Mouse (Mus musculus) right cerebral cortex, postnatal 10 days (tissue): ENCODE measurements around the gene Nrip2.

Experiments used
- DNase-seq, 2 experiments: peaks; one replicate each; pipeline ENCODE4 v3.0.0; 2021; ENCODE audit warnings: low spot score in 2 of 2

Nrip2 gene

GRCm38 (mm10) chr6:128397574-128398261 is 1.4 kb upstream of the Nrip2 start:
- no peak for DNase-seq

- DNase-seq = peak; percentile 59 to 72
Observed at GRCm38 (mm10) chr6:128399421-128400185, 507 bp downstream of the Nrip2 start.

GRCm38 (mm10) chr6:128404708-128405107 is 5.6 kb downstream of the Nrip2 start:
- DNase-seq = no peak

GRCm38 (mm10) chr6:128408544-128409125 is 9.5 kb downstream of the Nrip2 start:
- no peak for DNase-seq

GRCm38 (mm10) chr6:128410305-128410704 is 11.2 kb downstream of the Nrip2 start:
- DNase-seq = no peak

- DNase-seq = peak; percentile 84 to 85
Observed at GRCm38 (mm10) chr6:128411115-128411514, 12.0 kb downstream of the Nrip2 start.

- no peak for DNase-seq
Observed at GRCm38 (mm10) chr6:128416169-128416568, 17.1 kb downstream of the Nrip2 start.

- DNase-seq = no peak
Observed at GRCm38 (mm10) chr6:128418076-128418475, 19.0 kb downstream of the Nrip2 start.

GRCm38 (mm10) chr6:128421036-128421435 is 21.9 kb downstream of the Nrip2 start:
- DNase-seq = no peak

GRCm38 (mm10) chr6:128421480-128421879 is 22.4 kb downstream of the Nrip2 start:
- no peak for DNase-seq

- DNase-seq = no peak
Observed at GRCm38 (mm10) chr6:128423496-128424268, 24.6 kb downstream of the Nrip2 start.

GRCm38 (mm10) chr6:128424269-128425019 is 25.3 kb downstream of the Nrip2 start, which contains the start of gene Itfg2:
Gene Itfg2 (minus strand): TSS chr6:128424931.
- DNase-seq = peak; percentile 97 to 98

GRCm38 (mm10) chr6:128425046-128425445 is 25.9 kb downstream of the Nrip2 start:
- no peak for DNase-seq

GRCm38 (mm10) chr6:128427571-128427970 is 28.5 kb downstream of the Nrip2 start:
- no peak for DNase-seq

GRCm38 (mm10) chr6:128429300-128429699 is 30.2 kb downstream of the Nrip2 start:
- no peak for DNase-seq

- DNase-seq = no peak
Observed at GRCm38 (mm10) chr6:128429826-128430225, 30.7 kb downstream of the Nrip2 start.

GRCm38 (mm10) chr6:128432356-128432915 is 33.3 kb downstream of the Nrip2 start:
- DNase-seq = no peak

GRCm38 (mm10) chr6:128433566-128433965 is 34.5 kb downstream of the Nrip2 start:
- no peak for DNase-seq

- DNase-seq = no peak
Observed at GRCm38 (mm10) chr6:128435474-128435873, 36.4 kb downstream of the Nrip2 start.

GRCm38 (mm10) chr6:128436356-128437005 is 37.4 kb downstream of the Nrip2 start:
- DNase-seq = no peak
